Mouse (Mus musculus): Measurements from ENCODE around the gene Il1rapl2. TPM values are rescaled to one million over a fixed set of nuclear protein-coding genes. Genes with fewer than 3 reads are reported as not detected.

Il1rapl2 gene
- polyA plus RNA-seq (2012; rRNA removed): not detected in 2 replicates

- no peak for TF ChIP-seq CTCF (IDR thresholded peaks at IDR 0.05; ENCODE audit: extremely low read depth, insufficient read depth, insufficient read length, insufficient replicate concordance)
- no peak for TF ChIP-seq POLR2A (IDR thresholded peaks at IDR 0.05; ENCODE audit: low read depth, low read length)
- Histone ChIP-seq H3K36me3 (ENCODE audit: control insufficient read depth, insufficient read depth, low read length) (no peaks in the 10 kb centered on the region), H3K27ac (ENCODE audit: insufficient read depth, low read length) (no peak within 1 kb of the TSS), H3K4me3 (ENCODE audit: extremely low read depth, insufficient read depth, insufficient read length) (no peak within 1 kb of the TSS), H3K4me1 (ENCODE audit: control insufficient read depth, insufficient read depth, insufficient read length) (no peaks in the 10 kb centered on the region), H3K27me3 (ENCODE audit: control insufficient read depth, insufficient read depth, low read length) (no peaks in the 10 kb centered on the region)
- no peak for DNase-seq (ENCODE audit: low read depth in 1 of 2, low spot score in 2 of 2)
- WGBS: 26% methylated on average over 45 of the region's 47 CpGs
Observed at GRCm38 (mm10) chrX:137570321-137571195, at the start of gene Il1rapl2. Il1rapl2 (plus strand) TSS chrX:137570608.

DNA sequence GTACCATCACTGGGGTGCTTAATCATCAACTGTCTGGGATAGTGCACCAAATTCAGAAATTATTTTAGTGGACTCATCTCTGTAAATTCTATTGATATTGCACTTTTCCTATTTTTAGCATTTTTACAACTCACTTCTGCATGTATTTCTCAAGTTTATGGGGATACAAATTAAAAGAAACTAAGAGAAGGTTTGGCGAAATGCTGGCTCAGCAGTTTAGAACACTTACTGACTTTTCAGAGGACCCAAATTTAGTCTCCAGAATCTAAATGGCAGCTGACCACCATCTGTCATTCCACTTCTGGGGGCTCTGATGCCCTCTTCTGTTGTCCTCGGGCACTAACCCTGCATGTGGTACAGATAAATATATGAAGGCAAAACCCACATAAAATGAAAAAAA, 22.1 kb upstream of the Il1rapl2 start:
- no peaks in the 10 kb centered on the region for H3K27me3 ChIP-seq (ENCODE audit: control insufficient read depth, insufficient read depth, low read length)
- no peak overlapping the region for H3K4me3 ChIP-seq (ENCODE audit: extremely low read depth, insufficient read depth, insufficient read length)
- no peaks in the 10 kb centered on the region for H3K4me1 ChIP-seq (ENCODE audit: control insufficient read depth, insufficient read depth, insufficient read length)
- no peak overlapping the region for H3K27ac ChIP-seq (ENCODE audit: insufficient read depth, low read length)
- TF ChIP-seq POLR2A (IDR thresholded peaks at IDR 0.05; ENCODE audit: low read depth, low read length) (no peak), CTCF (IDR thresholded peaks at IDR 0.05; ENCODE audit: extremely low read depth, insufficient read depth, insufficient read length, insufficient replicate concordance) (no peak)
- WGBS: 83% methylated on average over 2 of the region's 2 CpGs
- H3K36me3 ChIP-seq (ENCODE audit: control insufficient read depth, insufficient read depth, low read length): no peaks in the 10 kb centered on the region
- DNase-seq (ENCODE audit: low read depth in 1 of 2, low spot score in 2 of 2): no peak

GRCm38 (mm10) chrX:137569472-137570188, 778 bp upstream of the Il1rapl2 start:
- WGBS: 32% methylated on average over 21 of the region's 21 CpGs
- H3K4me1 ChIP-seq (ENCODE audit: control insufficient read depth, insufficient read depth, insufficient read length): no peaks in the 10 kb centered on the region
- H3K36me3 ChIP-seq (ENCODE audit: control insufficient read depth, insufficient read depth, low read length): no peaks in the 10 kb centered on the region
- H3K27me3 ChIP-seq (ENCODE audit: control insufficient read depth, insufficient read depth, low read length): no peaks in the 10 kb centered on the region
- no peak for DNase-seq (ENCODE audit: low read depth in 1 of 2, low spot score in 2 of 2)
- H3K27ac ChIP-seq (ENCODE audit: insufficient read depth, low read length): no peak overlapping the region
- H3K4me3 ChIP-seq (ENCODE audit: extremely low read depth, insufficient read depth, insufficient read length): no peak overlapping the region
- TF ChIP-seq POLR2A (IDR thresholded peaks at IDR 0.05; ENCODE audit: low read depth, low read length): no peak
- no peak for TF ChIP-seq CTCF (IDR thresholded peaks at IDR 0.05; ENCODE audit: extremely low read depth, insufficient read depth, insufficient read length, insufficient replicate concordance)

DNA sequence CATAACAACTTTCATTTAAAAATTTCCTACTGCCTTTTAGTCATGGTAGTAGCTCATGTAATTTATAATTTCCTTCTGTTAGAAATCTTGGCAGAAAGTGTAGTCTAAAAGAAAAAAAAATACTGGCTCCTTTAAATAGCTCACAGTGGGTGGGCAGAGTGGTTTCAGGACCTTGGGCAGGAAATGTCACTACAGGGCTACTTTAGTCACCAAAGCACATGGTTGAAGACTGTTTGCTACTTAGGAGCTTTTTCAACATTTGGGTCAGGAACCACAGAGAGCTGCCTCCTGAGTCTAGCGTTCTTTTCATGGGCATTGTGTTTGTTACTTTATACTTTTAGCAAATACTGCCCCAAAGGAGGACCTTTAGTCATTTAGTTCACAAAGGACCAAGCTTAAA, 12.2 kb downstream of the Il1rapl2 start:
- Histone ChIP-seq H3K27me3 (ENCODE audit: control insufficient read depth, insufficient read depth, low read length) (no peaks in the 10 kb centered on the region), H3K4me3 (ENCODE audit: extremely low read depth, insufficient read depth, insufficient read length) (no peak overlapping the region), H3K27ac (ENCODE audit: insufficient read depth, low read length) (no peak overlapping the region), H3K36me3 (ENCODE audit: control insufficient read depth, insufficient read depth, low read length) (no peaks in the 10 kb centered on the region), H3K4me1 (ENCODE audit: control insufficient read depth, insufficient read depth, insufficient read length) (no peaks in the 10 kb centered on the region)
- WGBS: 31% methylated on average over 1 of the region's 1 CpGs
- no peak for TF ChIP-seq POLR2A (IDR thresholded peaks at IDR 0.05; ENCODE audit: low read depth, low read length)
- TF ChIP-seq CTCF (IDR thresholded peaks at IDR 0.05; ENCODE audit: extremely low read depth, insufficient read depth, insufficient read length, insufficient replicate concordance): no peak
- DNase-seq (ENCODE audit: low read depth in 1 of 2, low spot score in 2 of 2): no peak

DNA sequence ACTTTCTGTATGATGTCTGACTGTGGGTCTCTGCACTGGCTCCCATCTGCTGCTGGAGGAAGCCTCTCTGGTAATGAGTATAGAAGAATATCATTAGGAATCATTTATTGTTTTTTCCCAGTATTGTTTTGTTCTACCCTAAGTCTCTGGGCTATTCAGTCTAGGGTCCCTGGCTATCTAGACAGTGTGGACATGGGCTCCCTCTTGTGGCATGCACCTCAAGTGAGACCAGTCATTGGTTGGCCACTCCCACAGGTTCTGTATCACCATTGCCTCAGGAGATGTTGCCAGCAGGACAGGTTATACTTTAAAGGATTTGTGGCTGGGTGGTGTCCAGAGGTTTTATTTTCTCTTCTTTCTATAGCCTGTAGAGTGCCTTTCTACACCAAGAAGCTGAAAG, 50.3 kb downstream of the Il1rapl2 start:
- DNase-seq (ENCODE audit: low read depth in 1 of 2, low spot score in 2 of 2): no peak
- Histone ChIP-seq H3K27me3 (ENCODE audit: control insufficient read depth, insufficient read depth, low read length) (no peaks in the 10 kb centered on the region), H3K4me1 (ENCODE audit: control insufficient read depth, insufficient read depth, insufficient read length) (no peaks in the 10 kb centered on the region), H3K4me3 (ENCODE audit: extremely low read depth, insufficient read depth, insufficient read length) (no peak overlapping the region), H3K27ac (ENCODE audit: insufficient read depth, low read length) (no peak overlapping the region), H3K36me3 (ENCODE audit: control insufficient read depth, insufficient read depth, low read length) (no peaks in the 10 kb centered on the region)
- TF ChIP-seq POLR2A (IDR thresholded peaks at IDR 0.05; ENCODE audit: low read depth, low read length) (no peak), CTCF (IDR thresholded peaks at IDR 0.05; ENCODE audit: extremely low read depth, insufficient read depth, insufficient read length, insufficient replicate concordance) (no peak)

DNA sequence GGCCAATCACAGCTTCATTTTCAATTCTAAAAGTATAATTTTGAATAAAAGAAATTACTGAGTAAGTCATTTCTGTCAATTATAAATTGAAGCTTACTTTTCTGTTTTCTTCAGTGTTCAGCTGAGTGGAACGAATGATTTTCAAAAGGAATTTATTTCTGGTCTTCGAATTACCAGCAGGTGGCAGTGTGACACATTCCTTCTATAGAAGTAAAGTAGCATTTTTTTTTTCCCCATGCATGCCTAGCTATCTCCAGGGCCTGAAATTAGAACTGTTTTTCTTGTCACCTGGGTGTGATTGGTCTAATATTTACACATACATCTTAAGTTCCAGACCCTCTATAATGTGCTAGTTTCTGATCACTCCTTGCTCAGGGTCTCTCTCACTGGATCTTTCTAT, 96.6 kb downstream of the Il1rapl2 start:
- Histone ChIP-seq H3K4me1 (ENCODE audit: control insufficient read depth, insufficient read depth, insufficient read length) (no peaks in the 10 kb centered on the region), H3K36me3 (ENCODE audit: control insufficient read depth, insufficient read depth, low read length) (no peaks in the 10 kb centered on the region), H3K4me3 (ENCODE audit: extremely low read depth, insufficient read depth, insufficient read length) (no peak overlapping the region), H3K27me3 (ENCODE audit: control insufficient read depth, insufficient read depth, low read length) (no peaks in the 10 kb centered on the region), H3K27ac (ENCODE audit: insufficient read depth, low read length) (no peak overlapping the region)
- TF ChIP-seq POLR2A (IDR thresholded peaks at IDR 0.05; ENCODE audit: low read depth, low read length): no peak
- no peak for TF ChIP-seq CTCF (IDR thresholded peaks at IDR 0.05; ENCODE audit: extremely low read depth, insufficient read depth, insufficient read length, insufficient replicate concordance)
- DNase-seq (ENCODE audit: low read depth in 1 of 2, low spot score in 2 of 2): no peak
- 14% methylated on average over 2 of the region's 2 CpGs for WGBS
